Mouse (Mus musculus): Measurements from ENCODE around the gene Polr1e. TPM values are rescaled to one million over a fixed set of nuclear protein-coding genes. Genes with fewer than 3 reads are reported as not detected.

Polr1e gene
- polyA plus RNA-seq, 1 experiment from 2014 or later = 18.3 TPM

DNA sequence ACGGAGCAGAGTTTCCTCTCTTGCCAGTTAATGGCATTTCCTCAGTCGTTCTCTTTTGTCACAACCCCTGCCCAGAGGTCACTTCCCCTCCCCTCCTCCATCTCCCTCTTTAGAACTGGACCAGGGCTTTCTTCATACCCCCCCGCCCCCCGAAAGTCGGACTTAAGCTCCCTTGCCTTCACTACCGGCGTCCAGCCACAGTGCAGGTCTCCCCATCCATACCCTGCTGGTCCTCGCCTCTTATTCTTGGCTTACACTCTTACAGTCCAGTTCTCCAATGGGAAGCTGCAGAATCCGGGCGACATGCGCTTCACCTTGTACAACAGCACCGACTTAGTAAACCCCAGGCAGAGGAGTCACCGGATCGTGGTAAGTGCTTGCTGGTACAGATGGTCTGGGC lies 626 bp downstream of the Polr1e start:
- 3% methylated on average over 14 of the region's 14 CpGs for WGBS
- no peaks in the 10 kb centered on the region for H3K9me3 ChIP-seq (ENCODE audit: control insufficient read depth, low read length)
- peak; percentile 15; the same call in 1 of the 2 replicates for ATAC-seq (ENCODE audit: low FRiP score, low TSS enrichment)

DNA sequence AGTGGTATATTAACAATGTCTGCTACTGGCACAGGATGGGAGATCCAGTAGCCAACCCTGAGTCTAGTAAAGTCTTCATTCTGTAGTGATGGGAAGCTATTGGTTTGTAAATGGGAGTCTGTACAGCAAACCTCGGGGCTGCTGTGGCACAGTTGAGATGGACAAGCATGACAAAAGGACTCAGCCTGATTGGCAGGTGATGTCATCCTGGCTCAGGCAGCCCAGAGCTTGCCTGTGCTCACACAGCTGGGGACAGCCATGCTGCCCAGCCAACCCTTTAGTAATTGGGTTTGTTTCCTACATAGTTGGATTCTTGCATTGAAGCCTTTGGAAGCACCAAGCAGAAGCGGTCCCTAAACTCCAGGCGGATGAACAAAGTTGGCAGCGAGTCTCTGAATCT lies 8.1 kb downstream of the Polr1e start:
- no peaks in the 10 kb centered on the region for H3K27me3 ChIP-seq (ENCODE audit: control insufficient read depth, insufficient read depth, low read length)
- no peaks in the 10 kb centered on the region for H3K4me1 ChIP-seq (replicated peaks; ENCODE audit: control insufficient read depth, insufficient read depth)
- H3K4me3 ChIP-seq (ENCODE audit: low read depth, low read length) = no peak overlapping the region
- WGBS = 96% methylated on average over 4 of the region's 4 CpGs
- H3K9me3 ChIP-seq (ENCODE audit: control insufficient read depth, low read length) = no peaks in the 10 kb centered on the region
- peaks cover 6% of the 10 kb centered on the region; the same call in 1 of the 2 replicates for H3K36me3 ChIP-seq (ENCODE audit: control insufficient read depth, insufficient read depth, low read length)
- ATAC-seq (ENCODE audit: low FRiP score, low TSS enrichment) (no peak), DNase-seq (ENCODE audit: low spot score) (no peak)
- H3K27ac ChIP-seq (replicated peaks) = no peak overlapping the region
- no peak overlapping the region for H3K9ac ChIP-seq (ENCODE audit: low read length)
- no peak overlapping the region for H3K4me2 ChIP-seq (replicated peaks; ENCODE audit: low read depth)
- no peak for TF ChIP-seq EP300 (optimal IDR thresholded peaks at IDR 0.05)
- TF ChIP-seq CTCF (IDR thresholded peaks at IDR 0.05; ENCODE audit: low read depth) = no peak

More for the DNA sequence above, 626 bp downstream of the Polr1e start:
- Histone ChIP-seq H3K4me1 (replicated peaks; ENCODE audit: control insufficient read depth, insufficient read depth) (no peaks in the 10 kb centered on the region), H3K36me3 (ENCODE audit: control insufficient read depth, insufficient read depth, low read length) (peaks cover 2% of the 10 kb centered on the region; the same call in 1 of the 2 replicates), H3K9ac (ENCODE audit: low read length) (peak overlapping the region; percentile 69), H3K4me3 (ENCODE audit: low read depth, low read length) (peak overlapping the region; percentile 69), H3K27me3 (ENCODE audit: control insufficient read depth, insufficient read depth, low read length) (no peaks in the 10 kb centered on the region), H3K4me2 (replicated peaks; ENCODE audit: low read depth) (peak overlapping the region; percentile 96), H3K27ac (replicated peaks) (no peak overlapping the region; the same call in 1 of the 2 replicates)
- DNase-seq (ENCODE audit: low spot score) = no peak
- TF ChIP-seq CTCF (IDR thresholded peaks at IDR 0.05; ENCODE audit: low read depth) = no peak
- no peak for TF ChIP-seq EP300 (optimal IDR thresholded peaks at IDR 0.05)

DNA sequence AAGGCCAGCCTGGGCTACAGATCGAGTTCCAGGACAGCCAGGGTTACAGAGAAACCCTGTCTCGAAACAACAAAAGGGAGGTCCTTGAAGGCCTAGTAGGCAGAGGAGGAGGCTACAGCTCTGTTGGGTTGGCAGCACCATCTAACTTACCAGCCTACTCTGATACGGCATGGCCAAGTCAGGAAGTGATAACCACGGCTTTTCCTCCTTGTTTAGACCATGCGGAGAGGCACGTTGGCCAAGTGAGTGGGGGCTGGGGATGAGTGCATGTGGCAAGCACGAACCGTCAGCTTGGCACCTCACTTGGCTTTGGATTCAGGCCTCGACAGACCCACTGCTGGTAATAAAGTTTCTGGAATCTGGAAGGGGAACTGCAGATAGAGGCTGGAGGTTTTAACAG lies 14.2 kb downstream of the Polr1e start:
- WGBS = 91% methylated on average over 9 of the region's 9 CpGs

DNA sequence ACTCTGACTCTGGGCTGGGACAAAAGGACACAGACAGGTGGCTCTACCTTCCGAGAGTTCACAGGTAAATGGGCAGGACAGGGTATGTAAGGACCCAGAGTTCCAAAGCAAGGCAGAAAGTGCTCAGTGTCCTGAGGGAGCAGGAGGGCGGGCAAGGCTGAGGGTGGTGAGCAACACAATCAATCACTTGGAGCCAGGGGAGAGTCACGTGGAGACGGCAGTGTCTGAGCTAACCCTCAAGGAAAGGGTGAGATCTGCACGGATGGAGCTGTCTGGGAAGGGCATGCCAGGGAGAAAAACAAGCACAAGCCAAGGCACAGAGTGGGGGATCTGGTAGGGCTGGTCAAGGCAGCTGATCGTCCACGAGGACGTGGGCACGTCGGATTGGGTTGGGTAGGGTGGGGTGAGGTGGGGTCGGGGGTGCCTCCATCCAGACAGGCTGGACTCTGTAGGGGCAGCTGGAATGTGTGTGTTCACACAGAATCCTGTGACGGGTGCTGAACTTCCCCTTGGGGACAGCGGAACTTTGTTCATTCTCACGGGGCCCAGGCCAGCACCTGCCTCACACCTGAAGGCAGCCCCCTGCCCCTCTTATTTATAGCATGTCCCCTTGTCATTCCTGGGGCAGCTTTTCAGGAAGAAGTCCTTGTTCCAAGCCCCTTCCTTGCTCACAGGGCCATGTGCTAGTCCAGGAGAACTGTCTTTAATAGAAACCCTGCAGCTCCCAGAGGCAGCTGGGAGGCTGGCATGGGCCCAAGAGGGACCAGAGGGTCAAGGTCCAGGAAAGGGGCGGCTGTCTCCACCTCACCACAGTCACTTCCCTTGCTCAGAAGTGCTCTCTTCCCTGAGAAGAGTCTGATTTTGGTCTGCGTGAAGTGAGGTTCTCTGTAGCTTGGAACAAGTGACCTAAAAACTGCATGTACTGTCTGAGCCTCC lies 16.6 kb downstream of the Polr1e start:
- no peak overlapping the region for H3K27ac ChIP-seq (replicated peaks)
- H3K4me3 ChIP-seq (ENCODE audit: low read depth, low read length) = no peak overlapping the region
- H3K9ac ChIP-seq (ENCODE audit: low read length) = no peak overlapping the region
- peaks cover 3% of the 10 kb centered on the region; the same call in 1 of the 2 replicates for H3K36me3 ChIP-seq (ENCODE audit: control insufficient read depth, insufficient read depth, low read length)
- H3K27me3 ChIP-seq (ENCODE audit: control insufficient read depth, insufficient read depth, low read length) = no peaks in the 10 kb centered on the region
- WGBS = 47% methylated on average over 16 of the region's 16 CpGs
- TF ChIP-seq CTCF (IDR thresholded peaks at IDR 0.05; ENCODE audit: low read depth) (no peak), EP300 (optimal IDR thresholded peaks at IDR 0.05) (no peak)
- H3K4me1 ChIP-seq (replicated peaks; ENCODE audit: control insufficient read depth, insufficient read depth) = no peaks in the 10 kb centered on the region; the same call in 1 of the 2 replicates
- H3K4me2 ChIP-seq (replicated peaks; ENCODE audit: low read depth) = no peak overlapping the region
- H3K9me3 ChIP-seq (ENCODE audit: control insufficient read depth, low read length) = no peaks in the 10 kb centered on the region
- ATAC-seq (ENCODE audit: low FRiP score, low TSS enrichment) (0 out of 2 replicates have a peak, but pooled peaks have one; percentile 14), DNase-seq (ENCODE audit: low spot score) (peak; percentile 69)

More for the DNA sequence above, 14.2 kb downstream of the Polr1e start:
- Histone ChIP-seq H3K4me3 (ENCODE audit: low read depth, low read length) (no peak overlapping the region), H3K27ac (replicated peaks) (no peak overlapping the region), H3K9ac (ENCODE audit: low read length) (no peak overlapping the region), H3K4me2 (replicated peaks; ENCODE audit: low read depth) (no peak overlapping the region), H3K27me3 (ENCODE audit: control insufficient read depth, insufficient read depth, low read length) (no peaks in the 10 kb centered on the region), H3K4me1 (replicated peaks; ENCODE audit: control insufficient read depth, insufficient read depth) (no peaks in the 10 kb centered on the region; the same call in 1 of the 2 replicates), H3K9me3 (ENCODE audit: control insufficient read depth, low read length) (no peaks in the 10 kb centered on the region), H3K36me3 (ENCODE audit: control insufficient read depth, insufficient read depth, low read length) (peaks cover 3% of the 10 kb centered on the region; the same call in 1 of the 2 replicates)
- no peak for TF ChIP-seq CTCF (IDR thresholded peaks at IDR 0.05; ENCODE audit: low read depth)
- TF ChIP-seq EP300 (optimal IDR thresholded peaks at IDR 0.05) = no peak
- DNase-seq (ENCODE audit: low spot score) (no peak), ATAC-seq (ENCODE audit: low FRiP score, low TSS enrichment) (no peak)

DNA sequence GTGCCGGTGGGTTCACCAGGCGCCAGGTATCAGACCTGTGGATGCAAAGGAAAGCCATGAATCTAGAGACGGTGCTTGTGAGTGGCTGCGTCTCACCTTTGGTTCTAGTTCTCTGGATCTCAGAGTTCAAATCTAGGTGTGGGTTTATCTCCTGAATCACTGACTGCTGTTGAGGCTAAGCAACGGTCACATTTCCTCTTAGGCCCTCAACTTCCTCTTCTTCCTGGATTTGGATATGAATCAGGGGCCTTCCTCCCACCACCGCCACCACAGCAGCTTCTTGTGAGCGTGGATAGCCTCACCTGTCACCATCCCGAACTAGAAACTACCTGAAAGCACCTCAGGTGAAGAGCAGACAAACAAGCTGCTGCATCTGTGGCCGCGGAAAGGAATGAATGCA lies 17.7 kb downstream of the Polr1e start:
- no peak for TF ChIP-seq CTCF (IDR thresholded peaks at IDR 0.05; ENCODE audit: low read depth)
- TF ChIP-seq EP300 (optimal IDR thresholded peaks at IDR 0.05) = no peak
- peaks cover 3% of the 10 kb centered on the region; the same call in 1 of the 2 replicates for H3K36me3 ChIP-seq (ENCODE audit: control insufficient read depth, insufficient read depth, low read length)
- WGBS = 90% methylated on average over 10 of the region's 10 CpGs
- no peaks in the 10 kb centered on the region; the same call in 1 of the 2 replicates for H3K4me1 ChIP-seq (replicated peaks; ENCODE audit: control insufficient read depth, insufficient read depth)
- no peak overlapping the region for H3K4me3 ChIP-seq (ENCODE audit: low read depth, low read length)
- no peaks in the 10 kb centered on the region for H3K9me3 ChIP-seq (ENCODE audit: control insufficient read depth, low read length)
- ATAC-seq (ENCODE audit: low FRiP score, low TSS enrichment) (no peak), DNase-seq (ENCODE audit: low spot score) (no peak)
- H3K27me3 ChIP-seq (ENCODE audit: control insufficient read depth, insufficient read depth, low read length) = no peaks in the 10 kb centered on the region
- no peak overlapping the region for H3K9ac ChIP-seq (ENCODE audit: low read length)
- H3K27ac ChIP-seq (replicated peaks) = no peak overlapping the region
- H3K4me2 ChIP-seq (replicated peaks; ENCODE audit: low read depth) = no peak overlapping the region

DNA sequence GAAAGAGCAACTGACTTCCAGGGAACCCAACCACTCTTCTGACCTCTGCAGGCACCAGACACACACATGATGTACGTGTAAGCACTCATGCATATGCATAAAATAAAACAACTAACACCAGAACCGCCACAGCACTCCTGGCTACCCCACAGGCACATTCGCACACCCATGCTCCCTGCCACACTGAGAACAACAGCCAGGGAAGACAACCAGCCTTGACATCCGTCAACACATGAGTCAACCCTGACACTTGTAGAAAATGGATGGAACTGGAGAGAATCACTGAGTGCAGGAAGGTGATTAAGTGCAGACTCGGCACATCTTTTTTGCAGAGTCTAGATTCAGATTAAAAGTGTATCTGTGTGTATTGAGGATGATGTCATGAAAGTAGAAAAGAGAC lies 18.2 kb downstream of the Polr1e start:
- H3K9me3 ChIP-seq (ENCODE audit: control insufficient read depth, low read length) = no peaks in the 10 kb centered on the region
- no peaks in the 10 kb centered on the region for H3K27me3 ChIP-seq (ENCODE audit: control insufficient read depth, insufficient read depth, low read length)
- no peak overlapping the region for H3K4me3 ChIP-seq (ENCODE audit: low read depth, low read length)
- H3K36me3 ChIP-seq (ENCODE audit: control insufficient read depth, insufficient read depth, low read length) = peaks cover 2% of the 10 kb centered on the region; the same call in 1 of the 2 replicates
- ATAC-seq (ENCODE audit: low FRiP score, low TSS enrichment) (no peak), DNase-seq (ENCODE audit: low spot score) (no peak)
- no peak overlapping the region for H3K27ac ChIP-seq (replicated peaks)
- TF ChIP-seq CTCF (IDR thresholded peaks at IDR 0.05; ENCODE audit: low read depth) (no peak), EP300 (optimal IDR thresholded peaks at IDR 0.05) (no peak)
- no peaks in the 10 kb centered on the region; the same call in 1 of the 2 replicates for H3K4me1 ChIP-seq (replicated peaks; ENCODE audit: control insufficient read depth, insufficient read depth)
- no peak overlapping the region for H3K4me2 ChIP-seq (replicated peaks; ENCODE audit: low read depth)
- no peak overlapping the region for H3K9ac ChIP-seq (ENCODE audit: low read length)
- WGBS = 78% methylated on average over 5 of the region's 5 CpGs
